Mouse (Mus musculus): ENCODE measurements around the gene Dhps. TPM values are rescaled to one million over a fixed set of nuclear protein-coding genes. Genes with fewer than 3 reads are reported as not detected.
"Not testable (repeated sequence)": the region's sequence is repeated elsewhere in the genome, so short reads cannot be mapped to it uniquely, and the experiment has no call there.

Dhps gene
- total RNA-seq, 2 experiments from 2014 or later = 40.0 to 40.5 TPM

DNA sequence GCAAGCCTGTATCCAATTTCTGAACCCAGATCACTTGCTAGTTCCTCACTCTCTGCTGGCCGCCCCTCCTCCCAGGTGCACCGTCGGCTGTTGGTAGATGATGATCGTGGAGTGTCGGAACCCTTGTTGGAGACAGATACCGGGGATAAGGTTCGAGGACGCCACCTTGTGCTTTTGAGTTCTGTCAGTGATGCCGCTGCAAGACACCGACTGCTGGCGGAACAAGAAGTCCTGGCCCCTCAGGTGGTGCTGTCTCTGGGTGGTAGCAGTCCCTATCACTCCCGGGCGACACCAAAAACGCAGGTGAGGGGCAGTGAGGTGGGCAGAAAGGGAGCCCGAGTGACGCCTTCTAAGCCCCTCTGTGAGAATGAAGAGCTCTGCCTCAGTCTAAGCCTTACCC is 24.6 kb downstream of the Dhps start:
- DNase-seq = no peak

DNA sequence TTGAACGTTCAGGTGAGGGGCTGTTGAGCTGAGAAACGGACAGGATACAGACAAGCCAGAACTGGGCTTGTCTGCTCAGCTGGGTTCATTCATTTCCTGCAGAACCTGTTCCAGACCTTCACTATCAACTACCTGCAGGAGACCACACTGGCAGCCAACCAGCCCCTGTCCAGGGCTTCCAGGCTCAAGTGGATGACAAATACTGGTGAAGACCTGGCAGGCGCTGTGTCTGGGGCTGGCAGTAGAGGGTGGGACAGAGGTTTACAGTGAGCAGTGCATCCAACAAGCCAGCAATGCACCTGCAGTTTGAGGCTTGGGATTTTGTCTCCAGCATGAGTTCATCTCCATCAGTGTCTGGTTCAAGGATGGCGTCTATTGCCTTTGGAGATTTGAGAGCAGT is 25.3 kb downstream of the Dhps start:
- DNase-seq = no peak

DNA sequence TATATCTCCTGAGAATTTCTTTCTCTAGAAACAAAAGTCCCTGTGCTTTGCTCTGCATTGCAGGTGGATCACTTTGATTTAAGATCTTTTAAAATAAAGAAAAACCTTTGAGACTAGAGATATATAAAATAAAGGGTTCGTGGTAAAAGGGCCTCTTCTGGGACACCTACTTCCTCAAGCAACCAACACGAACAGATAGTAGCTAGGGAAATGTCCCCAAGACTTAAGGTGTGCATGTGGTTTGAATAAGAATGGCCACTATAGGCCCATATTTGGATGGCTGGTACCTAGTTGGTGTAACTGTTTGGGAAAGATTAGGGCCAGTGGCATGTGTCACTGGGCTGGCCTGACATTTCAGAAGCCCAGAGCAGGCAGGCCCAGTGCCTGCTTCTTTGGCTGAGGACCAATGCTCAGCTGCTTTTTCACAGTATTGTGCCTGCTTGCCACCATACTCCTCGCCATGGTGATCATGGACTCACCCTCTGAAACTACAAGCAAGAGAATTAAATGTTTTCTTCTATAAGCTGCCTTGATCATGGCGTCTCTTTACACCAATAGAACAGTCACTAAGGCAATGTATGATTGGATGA is 28.6 kb downstream of the Dhps start:
- DNase-seq = no peak

DNA sequence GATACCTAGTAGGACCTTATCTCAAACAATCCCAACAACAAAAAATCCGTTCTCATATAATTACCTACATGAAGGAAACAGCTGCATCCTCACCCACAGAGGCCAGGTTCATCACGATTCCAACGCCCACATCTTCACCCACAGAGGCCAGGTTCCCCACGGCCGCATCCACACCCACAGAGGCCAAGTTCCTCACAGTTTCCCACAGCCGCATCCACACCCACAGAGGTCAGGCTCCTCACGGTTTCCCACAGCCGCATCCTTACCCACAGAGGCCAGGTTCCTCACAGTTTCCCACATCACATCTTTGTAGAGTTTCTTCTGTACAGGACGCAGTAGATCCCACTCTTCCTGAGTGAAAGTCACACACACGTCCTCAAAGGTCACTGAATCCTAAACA is 41.7 kb downstream of the Dhps start:
- no peak for DNase-seq

DNA sequence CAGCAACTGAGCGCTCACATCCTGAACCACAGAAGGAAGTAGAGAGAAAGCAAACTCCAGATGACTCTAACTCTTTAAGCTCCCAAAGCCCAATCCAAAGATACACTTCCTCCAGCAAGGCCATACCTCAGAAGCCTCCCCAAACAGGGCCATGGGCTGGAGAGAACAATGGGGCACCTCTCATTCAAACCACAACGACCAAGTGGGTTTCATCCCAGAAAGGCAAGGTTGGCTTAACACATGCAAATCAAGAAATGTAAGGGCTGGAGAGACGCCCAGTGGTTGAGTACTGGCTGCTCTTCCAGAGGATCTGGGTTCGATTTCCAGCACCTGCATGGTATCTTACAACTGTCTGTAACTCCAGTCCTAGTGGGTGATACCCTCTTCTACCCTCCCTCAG is 43.9 kb downstream of the Dhps start:
- DNase-seq = no peak

DNA sequence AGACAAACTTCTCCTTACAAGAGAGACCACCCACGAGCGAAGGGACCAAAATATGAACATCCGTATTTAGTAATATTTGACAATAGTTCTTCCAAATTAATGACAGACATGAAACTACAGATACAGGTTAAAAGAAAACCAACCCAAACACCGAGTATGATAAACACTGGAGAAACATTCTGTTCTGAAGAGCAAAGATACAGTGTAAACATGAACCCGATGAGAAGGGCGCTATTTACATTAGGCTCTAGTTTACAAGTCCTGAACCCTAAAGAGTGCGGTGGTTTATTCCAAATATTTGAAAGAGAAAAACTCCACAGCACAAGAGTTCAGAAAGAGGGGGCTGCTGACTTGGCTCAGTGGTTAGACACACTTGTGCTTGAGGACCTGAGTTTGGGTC is 45.4 kb downstream of the Dhps start:
- DNase-seq = no peak

DNA sequence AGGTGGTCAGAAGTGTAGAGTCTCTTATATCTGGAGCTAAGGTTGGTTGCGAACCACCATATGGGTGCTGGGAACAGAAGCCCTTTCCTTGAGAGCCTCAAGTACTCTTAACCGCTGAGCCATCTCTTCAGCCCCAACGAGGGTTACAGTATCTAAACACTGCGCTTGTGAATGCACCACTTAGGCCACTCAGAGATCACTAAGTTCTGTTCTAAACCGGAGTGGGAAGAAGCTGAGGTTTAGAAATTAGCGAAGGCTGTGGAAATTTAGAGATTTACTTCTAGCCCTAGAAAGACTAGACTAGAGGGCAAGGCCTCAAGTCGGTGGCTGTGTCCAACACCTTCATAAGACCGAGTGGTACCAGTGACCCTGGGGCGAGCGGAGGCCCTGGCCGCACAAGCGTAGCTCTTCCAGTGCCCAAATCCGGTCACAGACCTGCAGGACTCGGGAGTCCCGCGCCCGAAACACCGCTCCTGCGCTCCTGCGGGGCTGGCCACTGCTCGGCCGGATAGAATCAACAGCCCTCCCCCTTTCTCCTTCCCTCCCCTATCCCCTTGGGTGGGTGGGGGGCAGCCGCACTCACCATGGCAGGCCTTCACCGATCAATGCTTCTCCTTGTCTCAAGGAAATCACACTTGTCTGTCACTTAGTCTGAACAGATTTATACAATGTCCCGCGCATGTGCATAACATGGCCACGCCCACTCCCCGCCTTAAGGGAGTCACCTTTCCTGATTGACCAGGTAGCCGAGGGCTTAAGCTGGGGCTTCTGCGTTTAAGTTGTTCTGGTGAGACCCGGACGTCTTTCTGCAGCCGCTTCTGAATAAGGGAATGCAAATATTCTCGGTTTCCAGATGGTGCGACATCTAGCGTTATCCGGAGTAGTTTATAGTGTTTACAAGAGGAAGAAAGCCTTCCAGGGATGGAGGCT is 47.8 kb downstream of the Dhps start:
- DNase-seq = peak; percentile 78

DNA sequence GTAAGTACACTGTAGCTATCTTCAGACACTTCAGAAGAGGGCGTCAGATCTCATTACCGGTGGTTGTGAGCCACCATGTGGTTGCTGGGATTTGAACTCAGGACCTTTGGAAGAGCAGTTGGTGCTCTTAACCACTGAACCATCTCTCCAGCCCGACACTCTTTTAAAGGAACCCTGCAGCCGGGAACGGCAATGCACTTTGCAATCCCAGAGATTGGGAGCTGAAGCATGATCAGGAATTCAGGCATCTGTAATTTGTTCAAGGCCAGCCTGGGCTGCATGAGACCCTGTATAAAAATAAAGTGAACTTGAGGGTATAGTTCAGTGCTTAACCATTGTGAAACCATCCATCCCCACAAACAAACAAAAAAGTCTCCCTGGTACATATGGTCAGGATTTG is 48.7 kb downstream of the Dhps start:
- not testable (repeated sequence) for DNase-seq

DNA sequence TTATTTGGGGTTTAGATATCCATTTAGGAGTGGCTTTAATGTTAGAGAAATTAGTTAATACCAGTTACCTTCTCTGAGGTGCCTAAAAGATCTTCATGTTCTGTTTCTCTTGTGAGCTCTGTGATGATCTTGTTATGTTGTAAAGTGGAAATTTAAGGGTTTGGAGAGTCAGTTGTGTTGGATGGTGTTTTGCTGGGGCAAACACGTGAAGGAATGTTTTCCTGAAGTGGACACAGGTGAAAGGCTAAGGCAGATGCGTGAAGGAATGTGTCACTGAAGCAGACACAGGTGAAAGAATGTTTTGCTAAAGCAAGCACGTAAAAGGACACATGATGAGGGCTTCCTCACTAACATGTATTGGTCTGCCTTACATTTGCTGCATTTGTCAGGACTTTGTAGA is 51.4 kb downstream of the Dhps start, which contains the start of gene Zfp791:
Gene Zfp791, minus strand, starts transcription at position 101 of the 400 bp plus-strand sequence.
- no peak for DNase-seq

DNA sequence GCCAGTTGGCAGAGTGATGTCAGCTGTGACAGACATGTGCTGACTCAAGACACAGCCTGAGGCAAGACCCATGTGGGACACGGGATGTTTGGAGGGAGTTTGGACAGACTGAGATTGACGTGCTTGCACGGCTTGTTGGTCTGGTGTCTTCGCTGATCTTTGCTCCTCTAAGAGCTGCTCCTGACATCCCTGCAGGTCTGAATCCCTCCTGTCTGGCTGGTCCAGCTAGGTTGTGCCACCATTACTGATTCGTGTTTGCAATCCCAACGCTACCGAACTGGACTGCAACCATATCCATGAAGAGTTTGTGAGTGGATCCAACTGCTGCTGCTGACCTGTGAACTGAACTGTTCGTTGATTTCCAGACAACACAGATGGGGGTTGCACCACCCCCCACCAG is 52.1 kb downstream of the Dhps start:
- no peak for DNase-seq

Small RNA genes within 50 kb of the gene (microRNA-seq; reads per million reads assigned to microRNA genes)
- gene Gm23388 (0 reads per million in 2 experiments), gene Mir7070 (2.8 to 2.9 reads per million in 2 experiments)

Other genes starting within 250 kb of the Dhps start
- gene Dand5, start 248.9 kb upstream of the Dhps start, total RNA-seq (2021) = 1 to 10 TPM; 3.4 to 3.6 TPM
- gene Gadd45gip1, start 240.2 kb upstream of the Dhps start, total RNA-seq (2021) = 10 to 100 TPM; 24.2 to 26.2 TPM
- gene Rad23a, start 231.1 kb upstream of the Dhps start, total RNA-seq (2021) = 10 to 100 TPM; 90.9 to 91.8 TPM
- gene Calr, start 224.8 kb upstream of the Dhps start, total RNA-seq (2021) = 100 to 1,000 TPM; 320 to 358 TPM
- 10 to 100 TPM; 36.3 to 37.0 TPM for gene Farsa, start 214.8 kb upstream of the Dhps start, total RNA-seq (2021)
- 10 to 100 TPM; 10.5 to 12.7 TPM for gene Syce2, start 199.6 kb upstream of the Dhps start, total RNA-seq (2021)
- gene Gcdh, start 177.8 kb upstream of the Dhps start, total RNA-seq (2021) = 10 to 100 TPM; 29.7 to 33.0 TPM
- under 1 TPM in 1 of 2 experiments, not detected in 1; 0.23 TPM for gene Klf1, start 169.8 kb upstream of the Dhps start, total RNA-seq (2021)
- 1 to 10 TPM; 6.0 to 7.1 TPM for gene Dnase2a, start 163.2 kb upstream of the Dhps start, total RNA-seq (2021)
- under 1 TPM; 0.09 to 0.24 TPM for gene Mast1, start 134.4 kb upstream of the Dhps start, total RNA-seq (2021)
- not detected for gene Rtbdn, start 124.8 kb upstream of the Dhps start, total RNA-seq (2021)
- 1 to 10 TPM in 1 of 2 experiments, not detected in 1; 1.5 TPM for gene Gm49661, start 102.3 kb upstream of the Dhps start, total RNA-seq (2021)
- 100 to 1,000 TPM; 678 to 716 TPM for gene Prdx2, start 102.2 kb upstream of the Dhps start, total RNA-seq (2021)
- gene Rnaseh2a, start 102.0 kb upstream of the Dhps start, total RNA-seq (2021) = 10 to 100 TPM; 61.8 to 69.1 TPM
- 10 to 100 TPM; 12.3 to 12.4 TPM for gene Junb, start 93.0 kb upstream of the Dhps start, total RNA-seq (2021)
- gene Hook2, start 81.2 kb upstream of the Dhps start, total RNA-seq (2021) = 1 to 10 TPM; 2.2 to 2.6 TPM
- not detected for gene Best2, start 57.2 kb upstream of the Dhps start, total RNA-seq (2021)
- gene Asna1, start 46.5 kb upstream of the Dhps start, total RNA-seq (2021) = 10 to 100 TPM; 82.3 to 85.2 TPM
- 100 to 1,000 TPM; 132 to 133 TPM for gene Trir, start 44.9 kb upstream of the Dhps start, total RNA-seq (2021)
- gene Tnpo2, start 34.8 kb upstream of the Dhps start, total RNA-seq (2021) = 10 to 100 TPM; 36.4 to 41.0 TPM
- gene Fbxw9, start 11.7 kb upstream of the Dhps start, total RNA-seq (2021) = 10 to 100 TPM; 14.1 to 15.1 TPM
- gene Gm5741, start 3.8 kb upstream of the Dhps start, total RNA-seq (2021) = not detected
- gene Wdr83os, start 9.0 kb downstream of the Dhps start, total RNA-seq (2021) = 10 to 100 TPM; 52.4 to 61.0 TPM
- gene Wdr83, start 9.5 kb downstream of the Dhps start, total RNA-seq (2021) = 10 to 100 TPM; 22.7 to 28.9 TPM
- 10 to 100 TPM; 26.5 to 29.9 TPM for gene Man2b1, start 11.5 kb downstream of the Dhps start, total RNA-seq (2021)
- gene Zfp791, start 51.3 kb downstream of the Dhps start, total RNA-seq (2021) = 1 to 10 TPM; 1.5 to 2.0 TPM
- not detected for gene Cks1brt, start 80.2 kb downstream of the Dhps start, total RNA-seq (2021)
- gene Olfr371, start 154.2 kb downstream of the Dhps start, total RNA-seq (2021) = not detected
- gene Orc6, start 227.9 kb downstream of the Dhps start, total RNA-seq (2021) = 10 to 100 TPM; 27.7 to 30.3 TPM
- gene Vps35, start 228.0 kb downstream of the Dhps start, total RNA-seq (2021) = 10 to 100 TPM; 74.5 to 78.3 TPM